Mouse (Mus musculus) erythroblast, embryonic 14.5 days (primary cell): ENCODE data around the gene Tbx5. TPM values are rescaled to one million over a fixed set of nuclear protein-coding genes. Genes with fewer than 3 reads are reported as not detected.

Experiments used
- H3K27me3 ChIP-seq: 2 replicates; pipeline ENCODE4 v1.6.1; 2012; ENCODE audit warnings: inconsistent platforms; ENCODE audit not compliant: control insufficient read depth
- H3K36me3 ChIP-seq: 2 replicates; pipeline ENCODE4 v1.6.1; 2012; ENCODE audit warnings: mild to moderate bottlenecking, inconsistent platforms; ENCODE audit not compliant: control insufficient read depth
- H3K4me1 ChIP-seq: 2 replicates; pipeline ENCODE4 v1.6.1; 2012; ENCODE audit warnings: inconsistent platforms; ENCODE audit not compliant: control insufficient read depth
- H3K4me3 ChIP-seq: replicated peaks from 2 replicates; pipeline ENCODE3; 2012; ENCODE audit warnings: moderate library complexity, mild to moderate bottlenecking, inconsistent platforms
- H3K9me3 ChIP-seq: 2 replicates; pipeline ENCODE4 v1.6.1; 2012; ENCODE audit warnings: low read length, inconsistent platforms, mixed read lengths; ENCODE audit not compliant: control insufficient read depth
- GATA1 ChIP-seq: IDR thresholded peaks from 2 replicates; pipeline ENCODE4 v1.6.1; 2012; ENCODE audit warnings: low read length, inconsistent platforms, mixed read lengths
- TAL1 ChIP-seq: IDR thresholded peaks from 3 replicates; pipeline ENCODE4 v1.6.1; 2012; ENCODE audit warnings: low read length, inconsistent platforms, mixed read lengths
- polyA plus RNA-seq: library from polyadenylated mRNA; stranded (reverse); fragments of >175 nt; gene quantifications from 2 replicates; pipeline ENCODE4 v1.2.3, GENCODE M21; 2012

The Tbx5 gene
- polyA plus RNA-seq, 1 experiment, result not detected

DNA sequence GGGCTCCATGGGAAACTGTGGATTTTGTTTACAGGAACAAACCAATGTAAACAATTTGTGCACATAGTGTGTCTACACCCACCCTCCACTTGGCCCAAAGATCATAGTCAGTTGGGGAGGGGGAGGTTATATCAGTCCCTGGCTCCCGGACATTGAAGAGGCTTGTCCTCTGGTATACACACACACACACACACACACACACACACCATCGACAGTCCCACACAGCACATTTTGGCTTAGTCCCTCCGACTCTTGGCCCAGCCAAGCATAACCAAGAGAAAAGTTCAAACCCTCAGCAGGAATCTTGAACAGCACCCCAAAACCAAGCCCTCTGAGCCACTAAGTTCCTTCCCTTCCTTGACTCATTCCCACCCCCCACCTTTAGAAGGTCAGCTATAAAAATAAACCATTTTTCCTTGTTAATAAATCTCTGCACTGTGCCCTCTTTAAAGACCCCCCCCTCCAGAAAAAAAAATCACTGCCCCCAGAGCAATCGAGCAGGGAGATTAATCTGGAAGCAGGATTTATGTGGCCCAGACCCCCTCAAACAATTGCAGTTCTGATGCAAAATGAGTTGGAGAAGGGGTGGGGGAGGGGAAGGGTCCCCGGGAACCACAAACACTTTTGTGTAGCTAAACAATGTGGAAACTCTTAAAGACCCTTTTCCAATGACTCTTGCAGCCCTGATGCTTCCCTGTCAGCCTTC is 33.6 kb upstream of the Tbx5 start:
- no peak for TF ChIP-seq TAL1
- no peak for TF ChIP-seq GATA1
- no peaks in the 10 kb centered on the region for H3K9me3 ChIP-seq
- no peaks in the 10 kb centered on the region for H3K4me1 ChIP-seq
- H3K36me3 ChIP-seq, result no peaks in the 10 kb centered on the region
- no peak overlapping the region for H3K4me3 ChIP-seq
- H3K27me3 ChIP-seq, result peaks cover 100% of the 10 kb centered on the region

DNA sequence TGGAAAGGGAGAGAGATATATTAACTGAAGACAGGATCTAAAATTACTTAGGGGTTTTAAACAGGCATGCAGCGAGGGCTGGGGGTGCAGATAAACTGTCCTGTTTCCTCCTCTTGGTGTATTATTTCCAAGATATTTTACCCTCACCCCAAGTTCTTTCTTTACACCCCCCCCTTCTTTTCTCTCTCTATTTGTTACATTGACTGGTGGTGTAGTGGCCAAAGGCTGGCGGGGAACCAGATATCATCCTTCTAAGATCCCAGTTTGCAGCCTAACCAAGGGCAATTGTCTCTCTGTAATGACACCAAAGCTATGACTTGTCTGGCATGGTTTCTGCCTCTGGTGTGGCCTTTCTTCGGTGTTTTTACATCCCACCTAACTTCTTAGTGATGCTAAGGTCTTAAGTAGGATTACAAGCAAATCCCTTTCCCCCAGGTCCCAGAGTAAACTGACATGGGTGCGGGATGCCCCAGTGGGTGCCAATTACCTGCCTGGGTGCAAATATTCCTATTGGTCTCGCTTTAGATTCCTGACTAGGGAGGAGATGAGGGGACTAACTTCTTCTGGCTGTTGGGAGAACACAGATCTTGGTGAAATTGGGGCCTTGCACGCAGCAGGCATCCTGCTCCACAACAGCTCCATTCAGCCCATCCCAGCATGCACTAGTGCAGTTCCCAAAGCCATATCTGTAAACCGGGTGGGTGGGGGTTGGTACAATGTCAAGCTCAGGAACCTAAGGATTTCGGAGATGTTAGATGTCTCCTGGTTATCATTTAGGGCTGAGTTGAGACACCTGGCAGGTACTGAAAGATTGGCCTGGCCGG is 32.8 kb upstream of the Tbx5 start:
- no peaks in the 10 kb centered on the region for H3K4me1 ChIP-seq
- no peaks in the 10 kb centered on the region for H3K36me3 ChIP-seq
- no peaks in the 10 kb centered on the region for H3K9me3 ChIP-seq
- TF ChIP-seq TAL1, result no peak
- TF ChIP-seq GATA1, result no peak
- H3K4me3 ChIP-seq, result no peak overlapping the region
- H3K27me3 ChIP-seq, result peaks cover 100% of the 10 kb centered on the region

DNA sequence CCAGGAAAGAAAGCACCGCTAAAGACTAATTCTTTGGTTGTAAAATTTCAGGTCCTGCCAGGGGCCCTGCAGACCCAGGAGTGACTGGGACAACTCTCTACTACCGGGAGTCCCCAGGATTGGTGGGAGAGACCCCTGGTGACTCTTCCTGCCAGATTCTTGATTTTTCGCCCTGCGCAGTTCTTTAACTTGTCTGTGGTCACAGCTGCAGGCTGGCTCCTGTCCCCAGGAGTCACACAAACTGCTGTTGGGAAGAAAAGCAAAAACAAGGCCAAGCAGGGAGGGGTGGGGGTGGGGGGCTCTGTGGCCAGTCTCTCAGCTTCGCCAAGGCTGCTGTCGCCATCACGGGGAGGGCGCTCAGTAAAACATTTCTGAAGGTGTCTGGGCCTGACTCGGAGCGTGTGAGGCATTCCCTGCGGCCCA is 32.2 kb upstream of the Tbx5 start:
- peaks cover 100% of the 10 kb centered on the region for H3K27me3 ChIP-seq

DNA sequence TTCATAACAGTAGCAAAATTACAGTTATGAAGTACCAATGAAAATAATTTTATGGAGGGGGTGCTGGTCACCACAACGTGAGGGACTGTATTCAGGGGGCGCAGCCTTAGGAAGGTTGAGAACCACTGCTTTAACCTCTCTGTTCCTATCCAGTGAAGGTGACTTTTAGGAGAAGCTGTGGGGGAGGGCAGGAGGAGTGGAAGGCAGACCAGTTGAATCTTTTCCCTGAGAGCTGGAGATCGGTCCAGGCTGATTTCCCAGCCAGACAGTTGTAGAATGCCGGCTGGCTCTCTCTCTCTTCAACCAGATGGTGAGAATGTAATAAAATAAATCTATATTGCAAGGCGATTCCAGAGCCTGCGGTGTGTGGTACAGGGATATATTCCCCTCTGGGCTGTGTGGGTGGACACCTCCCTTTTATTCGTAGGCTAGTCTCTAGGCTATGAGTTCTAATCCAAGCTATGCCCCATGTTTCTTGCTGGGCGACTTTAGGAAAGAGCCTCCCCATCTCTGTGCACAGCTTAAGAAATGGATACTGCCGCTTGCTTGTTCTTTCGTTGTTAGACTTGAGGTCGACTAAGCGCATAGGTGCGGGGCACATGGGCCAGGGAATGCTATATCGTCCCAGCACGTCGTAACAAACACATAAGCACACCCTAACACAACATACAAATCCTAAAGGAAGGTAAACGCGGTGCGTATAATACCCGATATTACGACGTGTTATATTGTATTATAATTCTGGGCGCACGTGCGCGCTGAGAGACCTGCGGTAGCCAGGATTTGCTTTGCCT is 29.7 kb upstream of the Tbx5 start:
- peaks cover 100% of the 10 kb centered on the region for H3K27me3 ChIP-seq
- no peaks in the 10 kb centered on the region for H3K9me3 ChIP-seq

More for the DNA sequence above, 32.2 kb upstream of the Tbx5 start:
- no peak overlapping the region for H3K4me3 ChIP-seq
- H3K9me3 ChIP-seq, result no peaks in the 10 kb centered on the region
- H3K4me1 ChIP-seq, result no peaks in the 10 kb centered on the region
- TF ChIP-seq GATA1 (no peak), TAL1 (no peak)
- no peaks in the 10 kb centered on the region for H3K36me3 ChIP-seq

DNA sequence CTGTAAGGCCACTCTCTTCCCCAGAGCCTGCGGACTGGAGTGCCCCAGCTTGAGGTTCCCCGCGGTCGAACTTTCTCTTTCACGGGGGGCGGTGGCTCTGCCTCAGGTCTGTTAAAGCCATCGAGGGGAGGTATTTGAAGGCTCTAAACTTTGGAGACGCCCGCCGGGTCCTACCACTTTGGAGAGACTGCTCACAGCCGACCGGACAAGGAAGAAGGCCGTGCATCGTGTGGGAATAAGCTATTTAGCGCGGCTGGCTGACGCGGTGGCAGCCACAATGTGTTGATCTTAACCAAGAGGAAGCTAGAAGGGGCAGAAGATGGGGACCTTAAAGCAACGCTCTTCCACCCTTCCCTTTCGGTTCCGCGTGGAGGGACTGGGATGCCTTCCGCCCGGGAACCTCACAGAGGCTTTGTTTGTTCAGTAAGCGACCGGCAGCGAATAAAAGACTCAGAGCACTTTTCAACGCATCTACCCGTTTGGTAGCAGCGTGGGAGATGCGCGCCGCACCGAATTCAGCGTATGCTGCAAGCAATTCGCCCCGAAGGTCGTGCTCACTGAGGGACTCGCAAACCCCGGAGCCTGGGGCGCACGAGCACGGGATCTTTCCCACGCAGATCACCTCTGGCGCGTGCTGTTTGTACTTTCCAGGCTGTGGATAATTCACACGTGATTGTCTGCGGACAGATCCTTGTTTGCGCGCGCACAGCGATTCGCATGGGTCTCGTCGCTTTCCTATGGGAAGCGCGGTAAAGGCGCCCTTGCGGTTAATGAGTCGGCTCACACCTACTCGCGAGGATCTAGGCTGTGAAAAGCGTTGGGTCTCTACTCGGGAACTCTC is 28.8 kb upstream of the Tbx5 start:
- no peaks in the 10 kb centered on the region for H3K36me3 ChIP-seq
- no peaks in the 10 kb centered on the region for H3K9me3 ChIP-seq
- H3K4me1 ChIP-seq, result no peaks in the 10 kb centered on the region

More for the DNA sequence above, 29.7 kb upstream of the Tbx5 start:
- no peaks in the 10 kb centered on the region for H3K4me1 ChIP-seq
- no peak for TF ChIP-seq GATA1
- TF ChIP-seq TAL1, result no peak
- no peak overlapping the region for H3K4me3 ChIP-seq
- no peaks in the 10 kb centered on the region for H3K36me3 ChIP-seq

DNA sequence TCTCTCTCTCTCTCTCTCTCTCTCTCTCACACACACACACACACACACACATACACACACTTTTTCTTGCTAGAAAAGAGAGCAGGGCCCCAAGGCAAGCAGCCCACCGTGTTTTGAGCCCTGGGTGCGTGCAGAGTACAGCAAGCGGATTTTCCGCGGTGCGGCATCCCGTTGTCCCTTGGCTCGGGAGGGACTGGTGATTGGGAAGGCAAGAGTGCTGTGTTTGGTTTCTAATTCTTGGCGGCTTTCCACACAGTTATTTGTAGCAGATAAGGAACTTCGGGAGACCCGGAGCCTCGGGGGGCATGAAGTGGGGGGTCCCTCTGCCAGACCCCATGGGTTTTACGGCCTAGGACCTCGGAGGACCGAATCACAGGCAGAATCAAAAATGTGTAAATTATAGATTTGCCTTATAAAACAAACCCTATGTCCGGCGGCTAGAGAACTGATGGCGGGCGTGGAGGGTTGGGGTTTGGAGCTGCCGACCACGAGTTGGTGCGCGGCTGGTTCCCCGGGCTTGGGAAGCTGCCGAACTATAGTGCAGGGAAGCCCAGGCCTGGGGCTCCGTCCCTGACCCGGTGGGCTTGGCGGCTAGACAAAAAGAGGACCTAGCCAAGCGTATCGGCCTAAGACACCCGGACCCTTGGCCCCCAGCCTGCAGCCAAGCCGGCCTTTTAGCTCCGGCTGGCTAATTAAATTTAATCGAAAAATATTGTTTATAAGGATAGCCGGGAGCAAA is 28.0 kb upstream of the Tbx5 start:
- Histone ChIP-seq H3K9me3 (no peaks in the 10 kb centered on the region), H3K4me1 (no peaks in the 10 kb centered on the region), H3K27me3 (peaks cover 96% of the 10 kb centered on the region), H3K36me3 (no peaks in the 10 kb centered on the region), H3K4me3 (no peak overlapping the region)
- TF ChIP-seq TAL1 (no peak), GATA1 (no peak)

More for the DNA sequence above, 28.8 kb upstream of the Tbx5 start:
- Histone ChIP-seq H3K4me3 (no peak overlapping the region), H3K27me3 (peaks cover 100% of the 10 kb centered on the region)
- TF ChIP-seq TAL1 (no peak), GATA1 (no peak)

DNA sequence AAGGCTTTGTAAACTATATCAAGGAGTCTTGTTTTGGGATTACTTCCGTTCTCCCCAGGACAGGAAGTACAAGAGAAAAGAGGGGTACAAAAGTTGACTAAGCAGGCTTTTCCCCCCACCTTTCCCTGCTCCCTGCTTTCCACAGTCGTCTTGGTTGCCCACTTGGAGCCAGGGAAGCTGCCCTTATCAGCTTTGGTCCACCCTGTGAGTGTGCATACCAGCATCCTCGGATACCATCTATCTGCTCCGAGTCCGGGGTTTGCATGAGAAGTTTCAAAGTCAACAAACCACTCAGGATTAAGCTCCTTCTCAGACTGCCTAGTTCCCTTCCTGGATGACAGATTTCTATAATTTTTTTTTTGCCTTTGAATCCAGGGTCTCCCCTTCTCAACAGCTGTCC is 26.8 kb upstream of the Tbx5 start:
- no peak for TF ChIP-seq GATA1
- TF ChIP-seq TAL1, result no peak
- H3K27me3 ChIP-seq, result peaks cover 90% of the 10 kb centered on the region
- H3K4me1 ChIP-seq, result no peaks in the 10 kb centered on the region
- H3K4me3 ChIP-seq, result no peak overlapping the region
- no peaks in the 10 kb centered on the region for H3K9me3 ChIP-seq
- no peaks in the 10 kb centered on the region for H3K36me3 ChIP-seq

DNA sequence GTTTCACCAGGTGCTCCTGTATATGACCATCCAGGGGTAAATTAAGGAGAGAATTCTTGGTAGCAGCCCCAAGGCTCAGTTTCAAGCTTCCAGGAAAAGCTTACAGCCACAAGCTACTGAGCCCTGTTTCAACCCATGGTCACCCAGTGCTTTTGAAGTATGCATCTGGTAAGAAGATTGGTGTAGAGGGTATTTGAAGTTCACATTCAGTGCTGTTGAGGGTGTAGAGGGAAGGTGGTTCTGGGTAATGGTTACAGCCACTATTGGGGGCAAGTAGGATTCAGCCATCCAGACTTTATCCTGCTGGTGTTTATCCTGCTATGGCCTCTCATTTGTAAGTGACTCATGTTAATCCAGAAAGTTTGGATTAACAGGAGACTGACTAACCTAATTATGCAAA is 26.0 kb upstream of the Tbx5 start:
- H3K4me3 ChIP-seq, result no peak overlapping the region
- H3K36me3 ChIP-seq, result no peaks in the 10 kb centered on the region
- H3K9me3 ChIP-seq, result no peaks in the 10 kb centered on the region
- H3K4me1 ChIP-seq, result no peaks in the 10 kb centered on the region
- H3K27me3 ChIP-seq, result peaks cover 82% of the 10 kb centered on the region
- TF ChIP-seq TAL1 (no peak), GATA1 (no peak)
